Mouse (Mus musculus) lung, adult 2 months (tissue): Measurements from ENCODE around the gene Tmem19.

Source experiments
- CTCF ChIP-seq: fragments of 200-500 bp; IDR thresholded peaks from 2 replicates; pipeline ENCODE4 v1.5.1; 2011; ENCODE audit warnings: mild to moderate bottlenecking, low read length, control low read depth; ENCODE audit not compliant: insufficient read depth
- POLR2A ChIP-seq: fragments of 200-500 bp; IDR thresholded peaks from 2 replicates; pipeline ENCODE4 v1.6.1; 2011; ENCODE audit warnings: low read depth, mild to moderate bottlenecking, control low read depth, low read length, borderline replicate concordance; ENCODE audit errors: extremely low read depth

DNA sequence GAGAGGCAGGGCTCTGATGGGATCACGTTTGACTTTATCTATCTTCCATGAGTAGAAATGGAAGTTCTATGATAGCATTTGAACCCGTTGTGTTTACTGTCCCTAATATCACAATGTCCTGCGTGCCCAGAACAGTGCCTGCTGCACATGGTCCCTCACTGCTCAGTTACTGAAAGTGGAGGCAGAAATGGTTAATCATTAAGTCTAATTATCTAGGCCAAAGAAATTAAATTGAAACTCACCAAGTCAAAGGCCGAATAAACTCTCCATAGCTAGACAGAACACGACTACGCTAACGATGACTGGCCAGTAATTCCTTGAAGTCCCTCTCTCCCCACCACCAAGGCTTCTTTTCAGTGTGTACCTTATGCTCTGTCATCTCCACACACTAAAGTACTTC is 12.8 kb downstream of the Tmem19 start:
- no peak for TF ChIP-seq POLR2A
- no peak for TF ChIP-seq CTCF
